Mouse (Mus musculus) kidney, adult 2 months (tissue): Measurements from ENCODE around the gene Gpc5.

Experiments used
- CTCF ChIP-seq: fragments of 200-500 bp; conservative IDR thresholded peaks from 2 replicates; pipeline ENCODE4 v1.5.1; 2011; ENCODE audit warnings: low read depth, mild to moderate bottlenecking, control low read depth, low read length, moderate library complexity, mixed read lengths; ENCODE audit not compliant: insufficient read depth, insufficient read length
- POLR2A ChIP-seq: fragments of 200-500 bp; IDR thresholded peaks from one replicate; pipeline ENCODE4 v1.6.1; 2011; ENCODE audit warnings: low read depth, low read length, control low read depth

- no peak for TF ChIP-seq POLR2A
- TF ChIP-seq CTCF = no peak
Measured at GRCm38 (mm10) chr14:116162586-116162985, 1070.6 kb downstream of the Gpc5 start.
